Mouse (Mus musculus): ENCODE data around the gene Pomgnt1.

Gene Pomgnt1

DNA sequence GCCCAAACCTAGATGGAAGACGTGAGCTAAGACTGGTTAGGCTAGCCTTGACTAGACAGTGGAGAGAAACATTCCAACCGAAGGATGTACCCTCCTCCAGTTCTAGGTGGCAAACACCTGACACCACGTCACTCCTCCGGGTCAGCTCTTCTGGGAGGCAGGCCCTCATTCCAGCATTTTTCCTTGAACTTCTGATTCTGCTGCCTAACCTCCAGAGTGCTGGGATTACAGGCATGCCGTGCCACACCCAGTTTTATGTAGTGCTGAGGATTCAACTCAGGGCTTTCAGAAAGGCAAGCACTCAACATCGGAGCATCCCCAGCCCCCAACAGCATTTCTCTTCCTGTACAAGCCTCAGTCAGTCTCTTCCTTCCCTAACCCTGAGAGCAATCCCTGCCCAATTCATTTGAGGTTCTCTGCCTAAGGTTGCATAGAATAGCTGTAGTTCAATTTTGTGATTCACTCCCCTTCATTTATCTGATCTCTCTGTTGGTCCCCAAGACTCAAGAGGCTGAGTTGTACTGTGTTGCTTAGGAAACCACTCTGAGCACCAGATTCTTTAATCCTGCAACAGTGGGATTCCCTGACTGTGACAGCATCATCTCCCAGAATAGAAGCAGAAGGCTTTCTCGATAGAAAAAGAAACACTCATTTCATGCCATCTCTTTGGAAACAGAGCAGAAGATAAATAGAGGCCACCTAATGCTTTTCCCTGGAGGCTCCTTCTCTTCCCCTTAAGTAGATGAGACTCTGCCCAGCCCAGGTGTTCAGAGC, 17.3 kb downstream of the Pomgnt1 start:
- no peak for DNase-seq

- DNase-seq: no peak
Measured at GRCm38 (mm10) chr4:116141736-116142135, 18.1 kb downstream of the Pomgnt1 start.

GRCm38 (mm10) chr4:116142269-116142668, 18.6 kb downstream of the Pomgnt1 start:
- peak; percentile 52 for DNase-seq

GRCm38 (mm10) chr4:116143317-116143811, 19.7 kb downstream of the Pomgnt1 start:
- peak; percentile 99 for DNase-seq

DNA sequence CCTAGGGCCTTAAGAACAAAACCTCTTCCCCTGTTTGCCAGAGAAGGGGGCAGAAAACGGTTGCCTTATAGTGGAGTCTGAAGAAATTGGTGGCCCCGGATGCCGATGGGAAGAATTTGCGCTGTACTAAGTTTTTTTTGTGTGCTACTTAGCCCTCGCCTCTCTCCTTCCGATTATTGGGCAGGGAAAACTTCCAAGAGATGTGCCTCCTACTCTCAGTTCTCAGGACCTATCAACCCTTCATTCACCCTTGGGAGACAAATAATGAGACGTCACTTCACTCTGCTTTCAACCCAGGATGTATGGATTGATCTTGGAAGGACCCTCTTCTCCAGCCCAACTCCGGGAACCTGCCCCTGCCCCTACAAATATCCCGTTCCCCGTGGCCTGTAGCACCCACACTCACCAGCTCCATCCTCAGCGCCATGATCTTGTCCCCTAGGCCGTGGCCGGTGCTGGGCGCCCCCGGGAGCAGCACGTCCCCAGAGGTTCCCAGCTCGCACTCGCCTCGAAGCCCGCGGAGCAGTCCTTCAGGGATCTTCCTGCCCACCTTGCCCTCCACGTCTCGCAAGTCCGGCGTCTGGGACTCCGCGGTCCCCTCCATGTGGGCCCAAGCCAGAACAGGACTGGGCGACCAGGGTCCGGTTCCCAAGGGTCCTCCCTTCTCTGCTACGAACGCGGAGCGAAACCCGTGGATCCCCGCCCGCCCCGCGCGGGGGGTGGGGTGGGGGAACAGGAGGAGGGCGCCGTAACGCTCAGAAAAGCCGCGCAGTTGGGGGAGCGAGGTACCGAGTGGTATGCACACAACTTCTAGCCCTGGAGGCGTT, 20.5 kb downstream of the Pomgnt1 start:
- DNase-seq: peak; percentile 87

GRCm38 (mm10) chr4:116149812-116150155, 26.1 kb downstream of the Pomgnt1 start:
- no peak for DNase-seq

DNA sequence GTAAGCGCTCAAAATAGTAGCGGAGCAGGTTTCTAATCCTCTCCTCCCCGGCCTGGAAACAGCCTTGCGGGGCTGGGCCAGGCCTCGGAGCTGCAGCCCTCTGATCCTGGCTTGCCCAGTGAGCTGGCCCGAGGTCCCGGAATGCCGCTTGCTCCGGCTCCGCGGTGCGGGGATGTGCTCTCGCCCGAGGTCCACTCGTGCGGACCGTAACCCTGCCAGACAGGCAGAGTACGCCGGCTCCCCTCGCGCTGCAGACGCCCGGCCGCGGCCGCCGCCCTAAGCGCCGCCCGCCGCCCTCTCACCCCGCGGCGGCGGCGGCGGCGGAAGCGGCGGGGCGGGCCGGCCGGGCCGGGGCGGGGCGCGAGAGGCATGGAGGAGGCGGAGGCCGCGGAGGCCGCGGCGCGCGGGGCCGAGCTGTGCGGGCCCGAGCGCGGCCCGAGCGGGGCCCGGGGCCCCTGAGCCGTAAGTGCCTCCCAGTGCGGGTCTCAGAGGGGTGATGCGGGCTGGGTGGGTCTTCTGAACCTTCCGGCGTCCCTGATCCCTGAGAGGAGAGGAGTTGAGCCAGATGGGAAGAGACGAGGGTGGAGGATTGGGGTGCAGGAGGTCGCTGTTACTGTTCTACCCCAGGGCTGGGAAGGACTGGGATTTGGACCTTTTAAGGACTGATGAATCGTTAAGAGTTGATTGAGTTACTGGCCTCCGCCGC, 26.7 kb downstream of the Pomgnt1 start:
- peak; percentile 70 for DNase-seq

- no peak for DNase-seq
Measured at GRCm38 (mm10) chr4:116150862-116151221, 27.2 kb downstream of the Pomgnt1 start.

DNA sequence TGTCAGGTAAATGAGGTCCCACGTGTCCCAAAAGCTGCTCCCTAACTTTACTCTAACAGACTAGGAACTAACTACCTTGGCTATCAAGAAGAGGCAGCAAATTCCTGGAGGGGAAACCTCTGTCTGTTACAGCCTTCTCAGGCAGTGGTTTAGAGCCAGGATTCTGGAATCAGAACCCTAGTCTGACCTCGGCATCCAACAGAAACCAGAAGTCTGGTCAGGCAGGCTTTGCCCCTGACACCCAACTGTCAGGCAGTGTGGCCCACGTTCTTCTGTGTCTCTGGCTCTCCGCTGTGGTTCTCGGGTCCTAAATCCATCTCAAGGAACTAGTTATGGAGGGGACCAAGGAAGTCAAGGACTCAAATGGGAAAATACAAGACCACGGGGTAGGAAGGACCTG, 27.6 kb downstream of the Pomgnt1 start, which contains the start of gene Lurap1:
Gene Lurap1, minus strand, starts transcription at position 101 of the 400 bp plus-strand sequence.
- no peak for DNase-seq

DNA sequence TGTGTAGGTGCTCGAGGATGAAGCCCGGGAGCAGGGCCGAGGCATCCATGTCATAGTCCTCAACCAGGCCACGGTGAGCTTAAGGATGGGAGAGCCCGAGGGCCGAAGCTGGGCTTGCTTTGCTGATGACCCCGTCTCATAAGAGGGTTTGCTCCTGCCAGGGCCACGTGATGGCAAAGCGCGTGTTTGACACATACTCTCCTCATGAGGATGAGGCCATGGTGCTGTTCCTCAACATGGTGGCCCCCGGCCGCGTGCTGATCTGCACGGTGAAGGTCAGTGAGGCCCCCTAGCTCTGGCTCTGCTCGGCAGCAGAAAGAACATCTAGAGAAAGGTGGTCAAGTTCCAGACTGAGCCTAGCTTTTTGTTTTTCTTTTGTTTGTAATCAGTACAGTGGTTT, 29.1 kb downstream of the Pomgnt1 start:
- DNase-seq: no peak

GRCm38 (mm10) chr4:116157882-116158281, 34.2 kb downstream of the Pomgnt1 start:
- DNase-seq: no peak

DNA sequence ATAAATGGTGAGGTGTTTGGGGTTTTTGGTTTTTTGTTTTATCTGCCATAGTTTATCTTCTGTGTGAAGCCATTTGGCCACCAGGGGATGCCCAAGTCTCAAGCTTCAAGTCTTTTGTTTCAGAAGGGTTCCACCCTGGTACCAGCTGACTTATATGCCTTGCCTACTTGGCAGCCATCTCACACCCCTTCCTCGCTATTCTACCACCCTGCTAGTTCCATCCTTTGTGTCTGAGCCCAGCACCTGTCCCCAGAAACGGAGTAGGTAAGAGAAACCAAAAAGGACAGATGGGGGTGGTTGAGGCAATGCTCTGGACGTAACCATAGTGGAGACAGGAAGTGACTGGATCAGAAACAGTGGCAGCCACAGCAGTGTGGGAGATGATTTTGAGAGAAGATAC, 36.3 kb downstream of the Pomgnt1 start:
- DNase-seq: no peak

- no peak for DNase-seq
Measured at GRCm38 (mm10) chr4:116160769-116161168, 37.1 kb downstream of the Pomgnt1 start.

- no peak for DNase-seq
Measured at GRCm38 (mm10) chr4:116162142-116162541, 38.5 kb downstream of the Pomgnt1 start.

DNA sequence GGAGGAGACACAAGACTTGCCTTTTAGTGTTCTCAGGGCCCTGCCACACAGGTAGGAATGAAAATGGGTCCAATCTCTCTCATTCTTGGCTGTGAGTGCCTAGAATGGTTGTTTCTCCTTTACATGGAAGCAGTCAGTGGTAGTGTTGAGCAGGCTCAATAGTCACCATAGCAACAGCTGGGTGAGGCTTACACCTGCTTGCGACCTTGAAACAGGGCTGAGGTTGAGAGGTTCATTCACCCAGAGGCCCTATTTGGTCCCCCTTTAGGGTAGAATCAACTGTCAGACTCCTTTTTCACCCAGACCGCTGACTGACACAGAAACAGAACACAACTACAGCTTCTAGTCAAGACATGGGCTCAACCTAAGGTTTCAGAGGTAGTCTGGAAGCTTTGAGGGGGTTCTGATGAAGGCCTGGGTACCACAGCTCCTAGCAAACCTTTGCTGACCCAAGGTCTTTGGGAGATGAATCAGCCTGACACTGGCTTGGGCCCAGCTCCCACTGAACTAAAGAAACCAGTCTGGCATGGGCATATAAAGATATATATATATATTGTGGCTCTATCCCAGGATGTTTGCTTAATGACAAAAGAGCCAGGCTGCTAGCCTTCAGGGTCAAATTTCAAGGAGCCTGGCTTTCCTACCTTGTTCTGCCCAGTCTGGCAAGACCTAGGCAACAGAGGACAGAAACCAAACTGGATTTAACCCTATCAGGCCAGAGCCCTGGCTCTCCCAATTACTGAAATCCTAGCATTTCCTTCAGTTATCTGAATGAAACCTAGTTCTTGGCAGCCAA, 41.3 kb downstream of the Pomgnt1 start:
- no peak for DNase-seq

GRCm38 (mm10) chr4:116165708-116166407, 42.2 kb downstream of the Pomgnt1 start:
- no peak for DNase-seq

GRCm38 (mm10) chr4:116167404-116167803, 43.8 kb downstream of the Pomgnt1 start, which contains the start of gene Tspan1:
Gene Tspan1, minus strand, starts transcription at chr4:116167601.
- no peak for DNase-seq

- DNase-seq: peak; percentile 82
Measured at GRCm38 (mm10) chr4:116168617-116169352, 45.1 kb downstream of the Pomgnt1 start.

DNA sequence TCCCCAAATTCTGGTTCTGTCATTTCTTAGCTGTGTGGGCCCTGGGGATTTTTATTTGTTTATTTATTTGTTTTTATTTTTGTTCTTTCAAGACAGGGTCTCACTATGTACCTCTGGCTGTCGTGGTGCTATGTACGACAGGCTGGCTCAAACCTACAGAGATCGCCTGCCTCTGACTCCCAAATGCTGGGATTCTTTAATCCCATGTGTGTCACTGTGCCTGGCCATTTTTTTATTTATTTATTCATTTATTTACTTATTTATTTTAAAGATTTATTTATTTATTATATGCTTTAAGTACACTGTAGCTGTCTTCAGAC, 45.7 kb downstream of the Pomgnt1 start:
- no peak for DNase-seq

- DNase-seq: peak; percentile 60
Measured at GRCm38 (mm10) chr4:116173072-116173471, 49.4 kb downstream of the Pomgnt1 start, which contains the start of the genes 1700042G07Rik and Gm49337. Gene 1700042G07Rik, plus strand, starts transcription at chr4:116173372. Gene Gm49337, plus strand, starts transcription at chr4:116173384.

DNA sequence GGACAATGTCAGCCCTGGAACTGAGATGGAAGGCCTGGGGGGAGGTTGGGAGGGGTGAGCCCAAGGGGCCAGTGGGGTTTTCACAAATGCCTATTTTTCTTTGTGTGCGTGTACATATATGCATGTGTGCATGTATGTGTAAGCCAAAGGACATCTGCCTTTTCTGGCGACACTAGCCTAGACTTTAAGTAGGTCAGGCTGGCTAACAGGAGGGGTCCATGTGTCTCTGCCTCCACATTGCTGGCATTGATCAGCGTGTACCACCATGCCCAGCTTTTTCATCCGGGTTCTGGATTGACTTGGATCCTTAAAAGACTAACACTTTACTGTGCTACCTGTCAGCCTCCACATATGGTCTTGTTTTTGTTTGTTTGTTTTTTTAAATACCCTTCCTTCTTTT, 50.1 kb downstream of the Pomgnt1 start:
- peak; percentile 57 for DNase-seq
